Mouse (Mus musculus): ENCODE data around the gene Alg11.

Alg11 gene

DNA sequence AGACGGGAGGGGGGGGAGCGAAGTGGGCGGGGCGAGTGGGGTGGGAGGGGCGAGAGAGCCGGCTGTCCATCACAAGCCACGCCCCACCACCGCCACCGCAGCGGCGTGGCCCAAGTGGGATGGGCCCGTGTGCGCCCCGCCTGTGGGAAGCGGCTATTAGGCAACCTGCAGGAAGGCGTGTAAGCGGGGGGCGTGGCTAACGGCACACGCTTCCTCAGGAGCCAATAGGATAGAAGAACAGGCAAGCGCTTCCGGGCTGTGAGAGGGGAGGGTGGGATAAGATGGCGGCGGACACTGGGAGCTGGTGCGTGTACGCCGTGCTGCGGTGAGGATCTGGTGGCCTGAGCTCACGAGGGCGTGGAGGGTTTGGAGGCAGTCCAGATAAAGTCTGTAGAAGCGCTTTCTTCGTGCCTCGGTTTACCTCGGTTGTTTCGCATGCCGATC lies at the start of gene Alg11:
Gene Alg11, plus strand, starts transcription at position 276 of the 444 bp plus-strand sequence.
- DNase-seq: peak; percentile 100

DNA sequence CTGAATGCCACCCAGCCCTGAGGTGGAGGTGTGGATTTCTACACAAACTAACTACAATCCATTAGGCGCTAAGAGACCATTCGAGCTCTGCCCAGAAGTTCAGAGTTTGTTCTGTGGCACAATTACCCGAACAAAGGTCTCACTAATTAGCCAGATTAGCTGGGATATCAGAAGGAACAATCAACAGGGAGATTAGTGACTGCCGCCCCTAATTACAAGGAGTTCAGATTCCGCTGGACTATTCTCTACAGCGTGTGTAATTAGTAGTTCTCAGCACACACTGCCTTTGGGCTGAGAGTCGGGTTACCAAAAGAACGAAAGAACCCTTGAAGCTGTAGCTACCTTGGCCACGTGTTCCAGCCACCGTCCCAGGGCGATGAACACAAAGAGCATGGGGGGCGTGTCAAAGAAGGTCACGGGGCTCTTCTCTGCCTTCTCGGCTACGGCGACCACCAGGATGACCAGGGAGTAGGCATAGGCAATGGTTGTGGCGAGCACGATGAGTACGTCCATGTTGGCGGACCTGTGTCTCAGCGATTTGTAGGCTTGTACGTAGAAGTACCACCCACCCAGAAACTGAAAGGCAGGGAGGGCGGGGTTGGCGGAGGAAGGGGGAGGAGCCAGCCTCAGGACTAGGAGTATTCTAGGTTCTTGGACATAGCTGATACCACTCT lies 47.4 kb upstream of the Alg11 start:
- no peak for DNase-seq

DNA sequence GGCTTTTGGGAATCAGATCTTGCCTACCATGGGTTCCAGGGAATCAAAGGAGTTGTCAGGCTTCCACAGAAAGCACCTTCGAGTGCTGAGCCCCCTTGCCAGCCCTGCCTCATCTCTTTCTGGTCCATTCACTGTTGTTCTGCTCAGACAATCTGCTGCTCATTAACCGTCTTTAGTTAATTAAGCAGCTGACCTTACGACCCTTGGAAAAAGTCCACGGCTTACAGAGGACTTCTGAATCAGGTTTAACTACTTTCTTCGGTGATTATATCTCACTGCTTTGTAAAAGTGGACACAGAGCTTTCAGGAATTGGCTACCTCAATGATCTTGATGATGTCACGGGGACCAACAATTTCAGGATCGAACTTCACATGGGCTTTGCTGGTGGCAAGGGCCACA lies 42.8 kb upstream of the Alg11 start:
- DNase-seq: no peak

DNA sequence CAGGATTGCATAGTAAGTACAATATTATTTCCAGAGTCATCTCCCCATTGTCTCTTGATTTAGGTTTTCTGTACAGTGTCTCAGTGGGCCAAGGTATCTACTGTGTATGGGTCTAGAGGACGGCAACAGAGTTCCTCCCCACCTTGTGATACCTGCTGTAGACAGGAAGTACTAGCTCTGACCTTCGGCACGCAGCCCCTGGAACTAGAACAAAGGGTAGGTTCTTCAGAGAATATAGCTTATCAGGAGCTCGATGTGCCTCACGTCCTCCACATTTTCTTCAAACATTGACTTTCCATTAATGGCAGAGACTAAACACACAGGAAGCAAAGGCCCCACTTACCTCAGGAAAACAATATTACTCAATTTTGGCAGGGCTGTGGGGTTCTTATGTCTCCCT lies 41.0 kb upstream of the Alg11 start:
- no peak for DNase-seq

DNA sequence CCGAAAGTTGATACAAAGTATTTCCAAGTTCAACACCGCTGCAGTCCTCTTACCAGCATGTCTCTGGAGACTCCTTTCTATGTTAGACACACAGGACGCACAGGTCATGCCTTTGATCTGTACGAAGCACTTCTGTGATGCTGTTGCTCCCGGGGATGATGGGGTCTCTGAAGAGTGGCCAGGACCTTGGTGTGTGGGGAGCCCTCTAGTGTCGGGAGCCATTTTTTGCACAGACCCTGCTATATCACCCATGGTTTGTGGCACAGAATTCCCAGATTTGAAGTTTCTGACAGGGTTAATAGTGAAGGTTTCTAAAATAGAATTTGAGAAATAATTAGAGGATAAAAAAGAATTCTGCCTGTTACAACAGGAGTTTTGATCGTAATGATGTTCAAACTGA lies 38.3 kb upstream of the Alg11 start:
- peak; percentile 76 for DNase-seq

DNA sequence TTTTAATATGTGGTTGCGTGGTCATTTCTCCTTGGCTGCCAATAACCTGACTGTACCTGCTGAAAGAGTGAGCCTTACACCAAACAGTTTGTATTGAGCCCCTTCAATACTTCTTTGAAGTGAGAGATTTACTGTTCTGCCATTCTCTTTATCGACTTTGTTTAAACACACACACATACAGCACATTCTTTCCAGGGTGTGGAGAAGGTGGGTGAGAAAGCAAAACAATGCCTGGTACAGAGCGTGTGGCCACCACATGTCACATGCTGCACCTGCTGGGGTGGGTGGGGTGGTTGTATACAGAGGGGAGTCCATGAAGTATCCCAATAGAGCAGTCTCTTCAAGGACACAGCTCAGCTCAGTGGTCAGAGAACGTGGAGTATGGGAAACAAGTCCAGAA lies 35.3 kb upstream of the Alg11 start:
- DNase-seq: no peak

DNA sequence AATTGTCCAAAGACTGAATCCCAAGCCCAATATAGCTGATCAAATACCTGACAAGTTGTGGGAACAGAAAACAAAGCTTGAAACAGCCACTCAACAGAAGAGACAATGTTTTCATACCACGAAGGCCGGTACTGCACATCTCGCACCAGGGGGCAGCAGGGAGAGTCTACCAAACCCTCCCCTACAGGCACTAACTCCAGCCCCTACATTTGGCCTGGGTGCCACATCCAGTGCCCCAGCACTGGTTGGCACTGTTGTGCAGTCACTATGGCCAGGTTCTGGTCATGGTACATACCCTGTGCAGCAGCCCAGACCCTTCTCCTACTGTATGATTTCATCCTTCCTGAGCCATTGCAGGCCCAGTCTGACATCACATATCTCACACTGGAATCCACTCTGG lies 31.5 kb upstream of the Alg11 start:
- DNase-seq: peak; percentile 58

DNA sequence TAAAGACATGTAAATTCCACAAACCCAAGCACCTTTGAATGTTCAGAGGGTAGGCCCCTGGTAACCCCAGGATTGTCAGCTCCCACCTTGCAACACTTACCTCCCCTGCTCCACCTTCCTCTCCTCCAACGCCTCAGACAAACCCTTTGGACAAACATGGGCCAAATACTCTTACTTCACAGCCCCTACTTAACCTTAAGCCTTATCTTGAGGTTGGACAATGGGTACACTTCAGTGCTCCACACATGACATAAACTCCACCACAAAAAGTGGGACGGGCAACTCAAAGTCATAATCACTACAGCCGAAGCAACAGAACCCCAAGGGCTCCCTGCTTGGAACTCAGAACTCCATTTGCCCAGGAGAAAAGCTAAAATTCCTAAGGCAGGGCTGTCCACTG lies 29.5 kb upstream of the Alg11 start:
- peak; percentile 28 for DNase-seq

DNA sequence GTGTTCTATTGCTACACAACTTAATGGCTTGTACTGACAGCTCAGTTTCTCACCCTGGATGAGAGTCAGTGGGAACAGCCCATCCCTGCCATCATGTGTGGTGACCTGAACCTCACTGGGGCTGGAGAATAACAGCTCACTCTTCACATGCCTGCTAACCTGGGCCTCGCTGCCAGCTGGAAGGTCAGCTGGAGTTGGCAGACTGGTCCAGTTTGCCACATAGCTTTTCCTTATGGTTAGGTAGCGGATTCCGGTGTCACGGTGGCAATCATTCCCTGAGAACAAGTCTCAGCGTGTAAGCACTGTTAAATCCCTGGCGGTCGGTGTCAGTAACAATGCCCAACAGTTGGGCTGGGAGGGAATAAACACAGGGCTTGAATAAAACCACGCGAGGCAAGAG lies 24.4 kb upstream of the Alg11 start:
- peak; percentile 81 for DNase-seq

DNA sequence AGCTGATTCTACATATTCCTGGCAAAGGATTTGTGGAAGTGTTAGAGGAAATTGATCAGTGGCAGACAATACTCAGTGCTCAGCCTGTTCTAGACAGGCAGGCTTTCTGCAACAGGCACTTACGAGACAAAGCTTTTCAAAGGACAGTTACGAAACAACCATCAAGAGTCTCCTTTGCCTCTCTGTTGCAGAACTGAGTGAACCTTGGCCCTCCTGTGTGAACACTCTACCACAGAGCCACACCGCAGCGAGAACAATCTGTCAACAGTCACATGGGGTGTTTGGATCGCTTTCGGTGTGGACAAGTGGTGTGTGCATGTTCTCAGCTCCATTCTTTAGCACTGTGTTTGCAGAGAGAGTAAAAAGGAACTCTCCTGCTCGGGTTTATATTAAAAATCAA lies 23.5 kb upstream of the Alg11 start:
- DNase-seq: peak; percentile 56

DNA sequence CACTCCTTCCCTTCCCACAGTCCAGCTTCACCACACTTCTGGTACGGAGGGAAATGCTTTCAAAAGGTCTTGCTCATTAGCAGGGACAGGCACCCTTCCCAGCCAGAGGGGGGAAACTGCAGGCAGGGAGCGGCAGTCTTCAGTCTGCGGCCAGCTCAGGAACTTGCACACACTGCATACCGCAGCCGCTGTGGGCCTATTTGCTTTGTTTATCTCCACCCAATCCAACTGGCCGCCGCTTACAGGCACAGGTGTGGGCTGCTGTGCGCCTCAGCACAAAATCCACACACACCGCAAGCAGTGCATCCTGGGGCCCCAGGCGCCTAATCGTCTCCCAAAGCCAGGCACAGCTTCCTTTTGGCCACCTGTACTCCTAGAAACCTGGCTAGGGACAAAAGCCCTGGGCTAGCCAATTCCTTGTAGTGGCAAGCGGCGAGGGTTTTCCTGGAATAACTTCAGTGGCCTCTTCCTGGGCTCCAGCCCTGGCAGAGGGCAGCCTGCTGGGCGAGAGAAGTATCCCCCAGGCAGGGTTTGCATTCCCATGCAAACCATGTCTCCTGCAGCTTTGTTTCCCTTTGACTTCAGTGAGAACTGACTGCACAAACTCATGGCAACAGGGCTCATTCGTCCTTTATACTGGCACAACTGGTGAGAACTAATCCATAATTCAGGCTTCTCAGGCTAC lies 20.9 kb upstream of the Alg11 start:
- no peak for DNase-seq

DNA sequence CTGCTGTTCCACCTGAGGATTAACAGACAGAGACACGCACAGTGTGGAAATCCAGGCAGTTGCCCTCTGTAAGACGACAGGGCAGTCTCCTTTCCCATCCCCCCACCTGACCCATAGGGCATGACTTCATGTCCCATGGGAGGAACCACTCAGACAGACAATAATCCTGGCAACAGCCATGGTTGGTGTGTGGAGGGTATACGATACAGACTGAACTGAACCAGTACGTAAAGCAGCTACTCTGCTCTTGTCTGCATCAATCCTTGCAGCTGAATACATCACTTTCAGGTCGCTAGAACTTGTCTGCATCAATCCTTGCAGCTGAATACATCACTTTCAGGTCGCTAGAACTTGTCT lies 20.4 kb upstream of the Alg11 start:
- no peak for DNase-seq

DNA sequence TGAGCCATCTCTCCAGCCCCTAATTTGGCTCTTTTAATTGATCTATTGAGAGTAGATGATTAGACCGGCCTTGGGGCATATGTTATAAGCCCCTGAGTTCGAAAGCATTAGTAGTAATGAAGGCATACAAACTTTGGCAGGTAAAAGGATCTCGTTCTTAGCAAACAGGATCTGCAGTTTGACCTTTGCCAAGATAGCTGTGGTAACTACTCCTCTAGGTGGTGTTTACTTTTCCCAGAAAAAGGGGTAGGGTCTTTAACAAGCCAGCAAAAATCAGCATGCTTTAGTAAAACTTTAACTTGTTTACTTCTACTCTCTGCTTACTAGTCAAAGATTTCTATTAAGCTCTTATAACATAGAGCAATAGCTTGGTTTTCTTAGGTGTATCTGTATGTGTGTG lies 18.0 kb upstream of the Alg11 start:
- DNase-seq: no peak

DNA sequence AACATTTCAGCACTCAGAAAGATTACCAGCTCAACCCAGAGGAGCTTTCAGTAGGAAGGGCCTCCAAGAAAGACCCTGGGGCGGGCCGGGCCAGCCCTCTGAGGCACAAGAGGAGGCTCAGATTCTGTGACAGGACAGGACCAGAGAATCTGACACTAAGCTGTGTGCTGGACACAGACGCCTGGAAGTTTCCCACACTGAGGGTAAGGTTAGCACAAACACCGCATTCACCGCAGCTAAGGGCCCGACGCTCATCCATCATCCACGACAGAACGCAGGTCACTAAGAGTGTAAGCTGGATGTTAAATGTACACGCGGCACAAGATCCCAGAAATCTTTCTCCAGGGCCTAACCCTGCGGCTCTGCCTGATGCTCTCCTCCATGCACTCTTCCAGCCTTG lies 16.8 kb upstream of the Alg11 start:
- no peak for DNase-seq

DNA sequence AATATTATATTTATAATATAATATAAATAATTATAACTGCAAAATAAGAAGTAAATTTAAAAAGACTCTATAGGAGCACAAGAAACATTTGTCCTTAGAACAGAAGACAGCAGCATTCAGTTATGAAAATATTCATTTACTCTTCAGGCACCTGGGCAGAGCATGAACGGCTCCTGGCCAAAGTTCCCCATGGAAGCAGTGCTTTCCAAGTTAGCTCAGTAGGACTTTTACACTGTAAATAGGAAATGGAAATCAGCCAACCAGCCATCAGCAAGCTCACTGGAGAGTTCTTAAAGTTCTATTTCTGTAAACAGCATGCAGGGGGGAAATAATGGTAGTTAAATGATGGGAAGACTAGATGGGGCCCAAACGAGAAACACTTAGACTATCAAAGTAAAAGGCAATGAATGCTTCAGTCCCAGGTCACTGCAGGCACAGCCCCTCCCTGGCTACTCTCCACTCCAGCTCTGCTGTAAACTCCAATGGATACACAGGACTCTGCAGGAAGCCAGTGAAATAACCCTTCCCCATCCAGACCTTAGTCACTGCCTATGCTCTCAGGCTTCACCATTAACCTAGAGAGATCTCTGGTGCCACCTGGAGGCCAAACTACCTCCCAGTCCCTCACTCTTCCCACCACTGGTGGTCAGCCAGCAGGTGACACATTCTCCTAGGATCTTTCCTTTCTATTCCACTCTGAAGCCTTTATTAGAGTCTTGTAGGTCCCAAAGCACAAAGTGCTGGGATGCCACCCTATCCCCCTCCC lies 12.6 kb upstream of the Alg11 start:
- DNase-seq: no peak

DNA sequence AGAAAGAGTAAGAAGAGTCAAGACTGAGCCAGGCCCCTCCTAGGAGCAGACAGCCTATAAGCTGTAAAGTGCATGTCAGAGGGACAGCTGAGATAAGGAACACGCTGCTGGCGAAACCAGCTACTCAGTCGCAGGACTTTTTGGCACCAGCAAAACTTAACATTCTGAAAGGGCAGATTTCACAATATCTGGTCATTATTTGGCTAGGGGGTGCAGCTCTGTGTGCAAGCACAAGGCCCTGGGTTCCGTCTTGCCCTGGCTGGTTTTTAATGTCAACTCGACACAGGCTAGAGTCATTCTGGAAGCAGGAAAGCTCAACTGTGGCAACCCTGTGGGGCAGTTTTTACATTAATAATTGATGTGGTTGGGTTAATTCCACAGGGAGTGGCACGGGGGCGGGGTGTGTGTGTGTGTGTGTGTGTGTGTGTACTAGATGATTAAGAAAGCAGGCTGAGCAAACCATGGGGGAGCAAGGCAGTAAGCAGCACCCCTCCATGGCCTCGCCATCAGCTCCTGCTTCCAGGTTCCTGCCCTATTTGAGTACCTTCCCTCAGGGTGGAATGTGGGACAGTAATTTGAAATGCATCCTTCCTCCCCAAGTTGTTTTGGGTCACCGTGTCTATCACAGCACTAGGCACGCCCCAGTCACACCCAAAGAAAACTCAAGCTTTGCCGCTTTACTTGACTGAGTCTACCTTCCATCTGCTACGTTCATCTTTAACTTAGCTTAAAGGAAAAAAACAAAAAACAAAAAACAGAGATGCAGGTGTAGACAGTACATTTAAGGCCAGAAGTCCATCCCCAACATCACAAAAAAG lies 5.6 kb upstream of the Alg11 start:
- DNase-seq: no peak

DNA sequence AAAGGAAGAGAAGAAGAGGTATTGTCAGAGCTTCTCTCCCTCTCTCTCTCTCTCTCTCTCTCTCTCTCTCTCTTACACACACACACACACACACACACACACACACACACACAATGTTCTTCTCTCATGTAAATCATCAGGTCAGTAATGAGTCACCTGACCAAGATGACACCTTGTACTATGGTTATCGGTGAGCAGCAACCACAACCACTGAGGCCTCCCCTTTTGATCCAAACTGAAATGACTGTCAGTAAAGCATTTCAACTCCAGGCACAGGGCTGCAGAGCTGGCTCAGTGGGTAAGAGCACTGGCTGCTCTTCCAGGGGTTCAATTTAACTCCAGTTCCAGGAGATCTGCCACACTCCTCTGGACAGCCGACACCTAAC lies 5.0 kb upstream of the Alg11 start:
- DNase-seq: no peak

DNA sequence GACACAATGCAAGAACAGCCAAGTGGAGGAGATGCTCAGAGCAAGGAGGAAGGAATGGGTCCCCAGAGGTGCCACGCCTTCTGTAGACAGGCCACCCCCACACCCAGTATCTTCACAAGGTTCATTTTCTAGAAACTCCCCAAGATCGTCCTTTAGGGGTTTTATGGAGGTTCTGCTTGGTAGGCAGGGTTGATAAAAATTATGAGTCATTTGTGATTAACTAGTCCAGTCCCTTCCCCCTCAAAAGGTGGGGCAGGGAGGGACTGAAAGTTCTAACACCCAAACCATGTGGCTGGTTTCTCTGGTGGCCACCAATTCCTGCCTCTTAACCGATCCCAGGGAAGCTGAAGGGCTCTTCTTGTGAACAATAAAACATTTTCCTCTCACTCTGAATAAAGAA lies 3.7 kb upstream of the Alg11 start:
- no peak for DNase-seq

DNA sequence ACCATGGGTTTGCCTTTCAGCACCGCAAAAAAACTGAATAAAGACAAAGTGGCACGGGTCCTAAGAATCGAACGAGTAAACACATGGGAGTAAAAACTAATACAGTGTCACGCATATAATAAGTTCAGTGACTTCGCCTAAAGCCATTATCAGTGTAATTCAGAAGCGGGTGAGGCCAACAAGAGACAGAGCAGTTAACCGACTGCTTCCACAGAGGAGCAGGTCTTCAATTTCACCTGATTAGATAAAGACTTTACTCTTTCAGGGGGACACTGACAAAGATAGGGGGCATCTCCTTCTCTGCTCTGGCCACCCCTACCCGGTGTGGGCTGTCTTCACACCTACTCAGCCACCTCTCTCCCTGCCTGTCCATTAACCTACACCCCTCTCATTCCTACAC lies 2.2 kb upstream of the Alg11 start:
- DNase-seq: no peak

DNA sequence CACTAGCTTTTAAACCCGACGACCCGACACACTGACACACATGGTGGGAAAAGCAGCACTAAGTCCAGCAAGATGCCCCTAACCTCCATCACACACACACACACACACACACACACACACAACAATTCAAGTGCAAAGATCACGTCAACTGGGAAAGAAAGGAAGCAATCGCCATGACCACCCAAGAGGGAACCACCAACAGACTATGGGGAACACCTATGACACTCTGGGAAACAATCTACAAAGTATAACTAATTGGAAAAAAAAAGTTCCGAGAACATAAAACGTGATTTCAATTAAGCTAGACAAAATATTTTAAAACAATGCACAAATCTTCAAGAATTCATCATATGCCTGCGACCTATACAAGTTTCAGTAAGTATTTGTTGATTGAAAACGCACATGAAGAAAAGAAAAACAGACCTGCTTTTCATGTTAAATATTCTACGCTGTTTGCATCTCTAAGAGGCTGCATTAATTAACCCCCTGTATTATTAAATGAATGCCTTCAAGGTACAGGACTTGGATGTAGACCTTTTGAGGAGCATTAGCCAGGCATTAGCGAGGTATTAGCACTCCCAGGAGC lies 1.3 kb upstream of the Alg11 start:
- no peak for DNase-seq

DNA sequence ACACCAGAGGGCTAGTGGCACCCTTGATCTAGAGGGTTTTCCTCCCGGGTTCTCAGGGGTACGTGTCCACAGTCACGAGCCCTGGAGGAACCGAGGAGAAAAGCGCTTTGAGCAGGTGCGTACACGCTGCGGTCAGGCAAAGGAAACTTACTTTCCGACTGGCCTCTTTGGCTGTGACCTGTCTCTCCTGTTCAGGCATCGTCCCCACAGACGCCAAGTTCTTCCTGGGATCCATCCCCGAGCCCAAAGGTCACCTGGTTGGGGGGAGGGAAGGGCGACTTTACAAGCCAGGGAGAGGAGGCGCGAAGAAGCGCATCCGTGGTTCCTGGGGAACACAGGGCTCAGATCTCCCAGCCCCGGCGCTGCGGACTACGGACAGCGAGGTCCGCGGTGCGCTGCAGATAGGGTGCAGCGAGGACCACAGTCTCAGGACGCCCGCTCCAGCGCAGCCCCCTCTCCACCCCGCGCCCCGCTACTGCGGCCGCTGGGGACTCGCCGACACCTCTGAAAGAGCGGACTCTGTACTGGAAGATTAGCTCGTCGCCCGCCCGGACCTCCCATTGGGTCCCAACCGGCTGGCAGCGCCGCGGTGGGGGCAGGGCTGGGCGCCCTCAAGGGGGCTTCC lies 588 bp upstream of the Alg11 start, which contains the start of gene Atp7b:
Gene Atp7b, minus strand, starts transcription at position 485 of the 625 bp plus-strand sequence.
- DNase-seq: no peak

DNA sequence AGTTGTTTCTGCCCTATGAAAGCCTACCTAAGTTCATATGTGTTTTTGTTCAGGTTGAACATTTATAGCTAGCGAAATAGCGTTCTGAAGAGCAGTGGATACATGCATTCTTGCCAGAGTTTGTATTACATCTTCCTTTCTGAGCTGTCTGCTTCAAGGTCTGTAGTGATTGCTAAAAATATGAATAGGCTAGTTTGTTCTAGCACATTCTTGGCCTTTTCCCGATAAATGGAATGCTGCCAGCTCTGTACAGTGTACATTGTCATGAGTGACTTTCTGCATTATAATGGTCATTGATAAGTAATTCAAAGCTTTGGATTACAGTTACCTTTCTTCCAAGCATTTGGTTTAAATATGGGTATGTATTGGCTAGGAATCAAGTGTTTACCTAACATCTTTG lies 605 bp downstream of the Alg11 start:
- DNase-seq: no peak

All from heart, adult 11 months (tissue).